Mouse (Mus musculus): ENCODE measurements at regions not wholly inside any gene's neighbourhood (a gene's known extent, or its start where the extent isn't known, plus 50 kb on each side); places are given as distances from the start of the nearest gene placed in this dataset.

GRCm38 (mm10) chr11:114515278-114515677, 153.0 kb upstream of the Rpl38 start:
- TF ChIP-seq TAL1 (IDR thresholded peaks at IDR 0.05; ENCODE audit: low read length) = no peak
- no peak for TF ChIP-seq GATA1 (IDR thresholded peaks at IDR 0.05; ENCODE audit: low read length)
